Mouse (Mus musculus) embryonic facial prominence, embryonic 15.5 days (tissue): ENCODE measurements around the gene Cxxc4. TPM values are rescaled to one million over a fixed set of nuclear protein-coding genes. Genes with fewer than 3 reads are reported as not detected.

Experiments used
- ATAC-seq: fragments of 200-750 bp; cut with Nextera tagmentation; 2 replicates; pipeline ENCODE4 v1.8.0; 2017; ENCODE audit warnings: low read depth, moderate TSS enrichment; ENCODE audit not compliant: insufficient number of reproducible peaks, low FRiP score, low TSS enrichment
- H3K27ac ChIP-seq: fragments of 300-500 bp; sonication (generic); replicated peaks from 2 replicates; pipeline ENCODE4 v1.5.1; 2015; ENCODE audit warnings: mild to moderate bottlenecking, inconsistent platforms
- H3K27me3 ChIP-seq: fragments of 300-500 bp; sonication (generic); 2 replicates; pipeline ENCODE4 v1.6.1; 2015; ENCODE audit warnings: inconsistent platforms
- H3K36me3 ChIP-seq: fragments of 300-500 bp; sonication (generic); 2 replicates; pipeline ENCODE4 v1.6.1; 2015; ENCODE audit warnings: mild to moderate bottlenecking, inconsistent platforms
- H3K4me1 ChIP-seq: fragments of 300-500 bp; sonication (generic); 2 replicates; pipeline ENCODE4 v1.6.1; 2015; ENCODE audit warnings: inconsistent platforms
- H3K4me2 ChIP-seq: fragments of 300-500 bp; sonication (generic); replicated peaks from 2 replicates; pipeline ENCODE4 v1.6.1; 2015; ENCODE audit warnings: mild to moderate bottlenecking, inconsistent platforms
- H3K4me3 ChIP-seq: fragments of 300-500 bp; sonication (generic); replicated peaks from 2 replicates; pipeline ENCODE4 v1.5.1; 2015; ENCODE audit warnings: mild to moderate bottlenecking, inconsistent platforms
- H3K9ac ChIP-seq: fragments of 300-500 bp; sonication (generic); 2 replicates; pipeline ENCODE4 v1.6.1; 2015; ENCODE audit warnings: inconsistent platforms
- H3K9me3 ChIP-seq: fragments of 300-500 bp; sonication (generic); replicated peaks from 2 replicates; pipeline ENCODE4 v1.6.1; 2016; ENCODE audit warnings: inconsistent platforms
- WGBS: fragments of 180-500 bp; shearing (Covaris S2); methylation state at CpG from one replicate; pipeline ENCODE4 v1.1.7; 2015; 5-methylcytosine and 5-hydroxymethylcytosine counted together
- polyA plus RNA-seq: library from polyadenylated mRNA; unstranded; fragments of >200 nt; fragmentation: Nextera tagmentation; extraction: Ambion mirVana; gene quantifications from 2 replicates; pipeline ENCODE4 v1.2.1, GENCODE M21; 2015

Cxxc4 gene
- polyA plus RNA-seq, 1 experiment from 2014 or later, result 5.1 TPM

DNA sequence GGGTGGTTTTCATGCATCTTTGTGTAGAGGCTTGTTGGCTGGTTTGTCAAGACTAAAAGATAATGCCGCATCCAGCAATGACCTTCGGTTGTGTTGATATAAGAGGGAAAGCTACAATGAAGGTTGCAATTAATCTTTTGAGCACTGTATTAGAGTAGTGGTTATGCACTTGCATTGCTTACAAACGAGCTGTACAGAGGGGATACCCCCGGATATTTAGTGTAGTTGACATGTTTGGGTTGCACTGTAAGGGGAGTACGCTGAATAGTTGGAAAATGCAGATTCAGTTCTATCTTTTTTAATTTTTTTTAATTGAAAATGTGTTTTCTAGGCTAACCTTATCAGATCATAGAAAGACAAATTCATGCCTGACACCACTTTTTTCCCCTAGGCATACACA is 22.4 kb downstream of the Cxxc4 start:
- H3K9ac ChIP-seq, result no peak overlapping the region
- no peak for ATAC-seq
- H3K4me3 ChIP-seq, result no peak overlapping the region
- 82% methylated on average over 5 of the region's 5 CpGs for WGBS
- H3K27me3 ChIP-seq, result no peaks in the 10 kb centered on the region
- no peak overlapping the region for H3K4me2 ChIP-seq
- H3K36me3 ChIP-seq, result no peaks in the 10 kb centered on the region
- no peak overlapping the region for H3K27ac ChIP-seq
- H3K4me1 ChIP-seq, result no peaks in the 10 kb centered on the region
- H3K9me3 ChIP-seq, result no peaks in the 10 kb centered on the region

DNA sequence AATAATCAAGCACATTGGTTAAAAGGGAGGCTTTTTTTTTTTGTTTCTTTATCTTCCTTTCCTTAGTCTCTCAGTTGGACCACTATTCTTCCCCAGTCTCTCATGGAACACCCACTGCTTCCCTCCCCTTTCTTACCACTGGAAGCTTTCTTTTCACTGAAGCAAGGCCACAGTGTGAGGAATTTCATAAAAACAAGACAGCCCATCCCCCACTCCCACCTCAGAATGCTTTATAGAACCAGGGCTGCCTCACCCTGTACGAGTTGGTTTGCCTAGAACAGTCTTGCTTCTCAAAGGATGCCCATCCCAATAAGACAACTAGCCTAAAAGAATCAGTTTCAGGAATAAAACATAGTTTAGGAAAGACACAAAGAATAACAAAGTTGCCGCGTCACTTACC is 23.0 kb downstream of the Cxxc4 start:
- Histone ChIP-seq H3K9me3 (no peaks in the 10 kb centered on the region), H3K27ac (no peak overlapping the region), H3K36me3 (no peaks in the 10 kb centered on the region), H3K27me3 (no peaks in the 10 kb centered on the region), H3K4me1 (no peaks in the 10 kb centered on the region), H3K9ac (no peak overlapping the region), H3K4me3 (no peak overlapping the region), H3K4me2 (no peak overlapping the region)
- 59% methylated on average over 3 of the region's 3 CpGs for WGBS
- no peak for ATAC-seq

DNA sequence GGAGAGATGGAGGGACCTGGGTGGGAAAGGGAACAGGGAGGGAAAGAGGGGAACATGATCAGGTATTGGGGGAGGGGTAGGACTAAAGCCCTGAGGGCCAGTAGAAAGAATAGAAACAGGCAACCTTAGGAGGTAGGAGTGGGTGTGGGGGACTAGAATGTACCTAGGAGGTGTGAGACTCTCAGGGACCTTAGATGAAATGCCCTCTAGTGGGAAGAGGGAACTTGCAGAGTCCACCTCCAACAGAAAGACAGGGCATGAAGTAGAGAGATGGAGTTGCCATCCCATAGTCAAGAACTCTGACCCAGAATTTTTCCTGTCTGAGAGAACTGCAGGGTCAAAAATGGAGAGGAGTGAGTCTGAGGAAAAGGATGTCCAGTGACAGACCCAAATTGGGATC is 43.4 kb downstream of the Cxxc4 start:
- Histone ChIP-seq H3K36me3 (no peaks in the 10 kb centered on the region), H3K27me3 (no peaks in the 10 kb centered on the region), H3K9me3 (no peaks in the 10 kb centered on the region), H3K4me2 (no peak overlapping the region), H3K27ac (no peak overlapping the region), H3K4me1 (no peaks in the 10 kb centered on the region), H3K9ac (no peak overlapping the region), H3K4me3 (no peak overlapping the region)
- ATAC-seq, result no peak

DNA sequence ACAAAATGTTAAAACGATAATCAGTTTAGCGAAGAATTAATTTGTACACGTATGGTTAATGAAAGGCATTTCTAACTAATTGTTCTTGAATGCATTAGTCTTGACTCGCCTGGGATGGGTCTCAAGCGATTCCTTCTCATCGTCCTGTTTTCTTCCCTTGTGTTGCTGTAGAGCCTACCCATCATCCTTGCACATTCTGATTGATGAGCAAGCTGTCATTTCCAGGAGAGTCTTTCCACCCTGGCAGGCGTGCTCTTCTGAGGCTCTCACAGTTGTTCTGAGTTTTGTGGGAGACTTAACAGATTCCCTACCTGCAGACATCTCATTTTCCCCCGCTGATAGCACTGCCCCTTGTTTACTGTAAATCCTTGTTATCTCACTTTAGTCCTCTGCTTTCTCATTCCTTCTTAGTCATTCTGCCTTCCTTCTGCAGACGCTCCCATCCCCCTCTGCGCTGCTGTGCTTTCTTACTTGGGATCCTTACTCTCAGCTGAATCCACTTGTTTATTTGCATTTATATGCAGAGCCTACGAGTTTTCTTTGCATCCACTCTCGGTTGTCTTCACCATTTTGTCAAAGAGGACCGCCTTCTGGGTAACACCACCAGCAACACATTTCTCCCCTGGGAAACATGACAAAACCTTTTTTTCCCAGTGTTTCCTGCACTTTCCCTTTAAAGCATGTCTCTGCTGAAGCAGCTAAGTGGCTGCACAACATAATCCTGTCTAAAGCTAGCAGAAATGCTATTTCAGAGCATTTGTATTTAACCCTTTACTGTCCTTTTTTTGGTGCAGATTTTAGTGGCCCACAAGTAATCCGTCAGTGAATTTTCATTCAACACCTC is 45.5 kb downstream of the Cxxc4 start:
- Histone ChIP-seq H3K27me3 (no peaks in the 10 kb centered on the region), H3K4me2 (0 out of 2 replicates have a peak overlapping the region, but pooled peaks have one; percentile 13), H3K36me3 (no peaks in the 10 kb centered on the region), H3K9ac (no peak overlapping the region), H3K4me3 (0 out of 2 replicates have a peak overlapping the region, but pooled peaks have one; percentile 1), H3K4me1 (no peaks in the 10 kb centered on the region), H3K9me3 (no peaks in the 10 kb centered on the region), H3K27ac (no peak overlapping the region)
- ATAC-seq, result no peak
- 24% methylated on average over 14 of the region's 14 CpGs for WGBS

DNA sequence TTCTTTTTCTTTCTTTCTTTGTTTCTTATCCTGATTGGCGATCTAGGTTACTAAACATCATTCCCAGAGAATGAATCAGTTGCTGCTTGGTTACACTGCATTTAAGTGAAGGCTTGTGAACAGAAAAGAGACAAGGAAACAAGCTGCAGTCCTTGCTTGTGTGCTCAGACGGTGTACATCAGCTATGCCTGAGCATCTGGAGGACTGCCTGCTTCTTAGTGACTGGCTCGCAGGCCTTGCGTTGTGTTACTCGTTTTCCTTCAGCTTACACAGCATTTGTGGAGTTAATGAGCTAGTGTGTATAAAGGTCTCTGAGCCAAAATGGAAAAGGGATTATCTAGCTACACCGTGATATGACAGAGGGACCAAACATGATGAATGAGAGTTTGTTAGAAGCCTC is 58.9 kb downstream of the Cxxc4 start:
- Histone ChIP-seq H3K4me3 (no peak overlapping the region), H3K9ac (no peak overlapping the region), H3K4me2 (no peak overlapping the region), H3K27me3 (no peaks in the 10 kb centered on the region), H3K9me3 (no peaks in the 10 kb centered on the region), H3K36me3 (no peaks in the 10 kb centered on the region), H3K27ac (no peak overlapping the region), H3K4me1 (no peaks in the 10 kb centered on the region)
- no peak for ATAC-seq
- WGBS, result 63% methylated on average over 6 of the region's 6 CpGs

DNA sequence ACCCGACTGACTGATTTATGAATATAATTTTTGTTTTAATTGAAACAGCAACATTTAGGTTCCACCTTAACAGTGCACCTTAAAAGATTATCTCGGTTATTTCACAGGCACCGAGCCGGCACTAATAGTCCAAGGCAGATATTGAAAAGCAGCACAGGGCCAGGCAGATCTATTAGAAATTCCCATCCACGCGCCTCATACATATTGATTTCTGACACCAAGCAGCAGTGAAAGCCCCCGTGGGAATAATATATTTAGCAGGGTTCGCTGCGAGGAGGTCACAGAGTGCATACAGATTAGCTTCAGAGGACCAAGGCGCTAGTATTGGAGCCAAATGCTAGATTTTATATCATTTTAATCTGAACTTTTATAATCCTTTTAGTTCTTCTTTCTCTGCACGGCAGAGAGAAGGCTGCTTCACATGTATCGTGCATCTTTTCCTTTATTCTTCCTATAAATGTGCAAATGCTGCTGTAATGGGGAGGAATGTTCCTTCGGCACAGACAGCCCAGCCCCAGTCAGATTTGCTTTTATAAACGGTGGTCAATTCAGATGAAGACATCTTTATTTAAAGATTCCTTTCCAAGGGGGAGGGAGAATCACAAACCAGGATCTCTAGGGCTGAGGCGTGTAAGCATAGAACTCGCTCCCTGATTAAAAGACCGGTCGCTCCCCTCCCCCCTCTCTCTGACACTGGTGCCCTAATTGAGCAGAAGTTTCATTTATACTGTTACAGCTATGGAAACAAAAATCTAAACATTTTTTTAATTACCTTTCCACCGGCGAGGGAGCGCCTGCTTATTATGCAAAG is 66.6 kb downstream of the Cxxc4 start:
- Histone ChIP-seq H3K4me2 (peak overlapping the region; percentile 43), H3K4me1 (0 out of 2 replicates have a peak, but pooled peaks cover 15% of the 10 kb centered on the region), H3K27ac (no peak overlapping the region), H3K4me3 (peak overlapping the region; percentile 20), H3K27me3 (no peaks in the 10 kb centered on the region), H3K36me3 (no peaks in the 10 kb centered on the region), H3K9ac (no peak overlapping the region), H3K9me3 (no peaks in the 10 kb centered on the region)
- WGBS, result 16% methylated on average over 21 of the region's 21 CpGs
- no peak for ATAC-seq

DNA sequence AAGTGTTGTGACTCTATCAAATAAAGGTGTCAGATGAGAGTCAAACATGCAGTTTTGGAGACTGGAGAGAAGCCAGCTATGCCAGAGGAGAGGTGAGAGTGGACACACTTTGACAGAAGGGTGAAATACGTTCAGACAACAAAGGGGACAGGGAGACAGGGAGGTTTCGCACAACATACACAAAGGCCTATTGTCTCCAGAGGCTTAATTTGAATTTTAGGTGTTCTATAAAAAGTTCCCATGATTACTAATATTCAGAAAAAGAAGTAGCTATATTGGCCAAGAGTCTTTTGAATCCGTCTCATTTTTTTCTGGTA is 67.2 kb downstream of the Cxxc4 start:
- ATAC-seq, result no peak

DNA sequence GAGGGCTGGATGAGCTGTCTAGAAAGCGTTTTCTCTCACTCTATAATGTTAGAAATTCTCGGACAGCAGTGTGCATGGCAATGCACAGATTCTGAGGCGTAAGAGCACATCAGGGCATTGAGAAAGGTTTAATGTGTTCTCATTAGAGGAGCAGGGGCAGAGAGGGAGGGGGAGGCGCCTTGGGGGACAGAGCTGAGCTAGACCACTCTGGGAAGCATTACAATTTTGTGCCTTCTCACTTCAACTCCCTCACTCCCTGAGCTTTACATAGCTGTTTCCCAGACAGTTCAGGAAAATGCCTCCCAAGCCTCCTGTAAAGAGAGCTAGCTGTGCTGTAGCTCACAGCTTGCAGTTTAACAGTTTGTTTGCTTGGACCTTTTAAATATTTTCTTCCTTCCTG is 70.2 kb downstream of the Cxxc4 start:
- Histone ChIP-seq H3K27me3 (no peaks in the 10 kb centered on the region), H3K36me3 (no peaks in the 10 kb centered on the region), H3K4me3 (no peak overlapping the region), H3K4me2 (no peak overlapping the region), H3K9me3 (no peaks in the 10 kb centered on the region), H3K9ac (no peak overlapping the region), H3K4me1 (0 out of 2 replicates have a peak, but pooled peaks cover 15% of the 10 kb centered on the region), H3K27ac (no peak overlapping the region)
- WGBS, result 23% methylated on average over 4 of the region's 4 CpGs
- no peak for ATAC-seq

More for the DNA sequence above, 67.2 kb downstream of the Cxxc4 start:
- no peaks in the 10 kb centered on the region for H3K9me3 ChIP-seq
- peak overlapping the region; percentile 20 for H3K4me3 ChIP-seq
- no peaks in the 10 kb centered on the region for H3K27me3 ChIP-seq
- peak overlapping the region; percentile 43; the same call in 1 of the 2 replicates for H3K4me2 ChIP-seq
- 52% methylated on average over 3 of the region's 3 CpGs for WGBS
- no peaks in the 10 kb centered on the region for H3K36me3 ChIP-seq
- H3K9ac ChIP-seq, result no peak overlapping the region
- 0 out of 2 replicates have a peak, but pooled peaks cover 15% of the 10 kb centered on the region for H3K4me1 ChIP-seq
- no peak overlapping the region for H3K27ac ChIP-seq

DNA sequence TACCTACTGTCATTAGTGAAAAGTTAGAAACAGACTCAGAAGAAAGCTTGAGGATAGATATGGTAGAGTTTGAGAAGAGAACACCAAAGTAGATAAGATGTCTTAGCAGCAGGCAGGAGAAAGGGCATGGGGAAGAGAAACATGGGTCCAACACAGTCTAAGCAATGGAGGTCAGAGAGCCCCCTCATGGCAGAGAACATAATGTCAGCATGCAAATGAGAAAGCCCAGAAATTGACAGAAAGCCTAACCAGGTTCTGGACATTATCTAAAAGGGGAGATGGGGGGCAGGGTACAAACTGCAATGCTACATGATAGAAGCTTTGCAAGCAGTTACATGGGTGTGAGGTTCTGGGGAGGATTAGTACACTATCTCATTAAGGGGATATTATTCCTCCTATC is 71.5 kb downstream of the Cxxc4 start:
- Histone ChIP-seq H3K27ac (no peak overlapping the region), H3K36me3 (no peaks in the 10 kb centered on the region), H3K9me3 (no peaks in the 10 kb centered on the region), H3K4me3 (no peak overlapping the region), H3K27me3 (no peaks in the 10 kb centered on the region), H3K4me2 (no peak overlapping the region), H3K9ac (no peak overlapping the region), H3K4me1 (0 out of 2 replicates have a peak, but pooled peaks cover 14% of the 10 kb centered on the region)
- no peak for ATAC-seq
